Mouse (Mus musculus) kidney, postnatal 0 days (tissue): ENCODE results near the gene Ccdc188. TPM values are rescaled to one million over a fixed set of nuclear protein-coding genes. Genes with fewer than 3 reads are reported as not detected.

Experiments used
- ATAC-seq: fragments of 200-750 bp; cut with Nextera tagmentation; replicated peaks from 2 replicates; pipeline ENCODE4 v1.8.0; 2017; ENCODE audit warnings: low read depth, moderate number of reproducible peaks, moderate TSS enrichment, moderate library complexity; ENCODE audit not compliant: low FRiP score
- DNase-seq: peaks from one replicate; pipeline ENCODE4 v3.0.0-alpha.2; 2016; ENCODE audit warnings: low spot score
- H3K27ac ChIP-seq: fragments of 300-500 bp; sonication (generic); 2 replicates; pipeline ENCODE4 v1.5.1; 2014; ENCODE audit warnings: mild to moderate bottlenecking
- H3K27me3 ChIP-seq: fragments of 300-500 bp; sonication (generic); 2 replicates; pipeline ENCODE4 v1.6.1; 2014; ENCODE audit warnings: low read length, mixed read lengths; ENCODE audit not compliant: insufficient read depth
- H3K36me3 ChIP-seq: fragments of 300-500 bp; sonication (generic); 2 replicates; pipeline ENCODE4 v1.6.1; 2014; ENCODE audit warnings: low read length, mixed read lengths; ENCODE audit not compliant: insufficient read depth
- H3K4me1 ChIP-seq: fragments of 300-500 bp; sonication (generic); replicated peaks from 2 replicates; pipeline ENCODE4 v1.6.1; 2014; ENCODE audit warnings: antibody characterized with exemption, low read length, mixed read lengths; ENCODE audit not compliant: insufficient read depth
- H3K4me2 ChIP-seq: fragments of 300-500 bp; sonication (generic); 2 replicates; pipeline ENCODE4 v1.6.1; 2014; ENCODE audit warnings: mild to moderate bottlenecking, low read length, moderate library complexity, mixed read lengths
- H3K4me3 ChIP-seq: fragments of 300-500 bp; sonication (generic); replicated peaks from 2 replicates; pipeline ENCODE4 v1.5.1; 2014; ENCODE audit warnings: low read depth, low read length
- H3K9ac ChIP-seq: fragments of 300-500 bp; sonication (generic); 2 replicates; pipeline ENCODE4 v1.6.1; 2014; ENCODE audit warnings: low read depth, low read length
- H3K9me3 ChIP-seq: fragments of 300-500 bp; sonication (generic); replicated peaks from 2 replicates; pipeline ENCODE4 v1.6.1; 2016; ENCODE audit warnings: low read length, inconsistent platforms, mixed read lengths
- CTCF ChIP-seq: IDR thresholded peaks from 2 replicates; pipeline ENCODE4 v1.5.1; 2016; ENCODE audit warnings: antibody characterized with exemption, low read depth, mild to moderate bottlenecking, moderate library complexity
- WGBS: fragments of 180-500 bp; shearing (Covaris S2); extraction: QIAGEN DNeasy Blood & Tissue Kit; methylation state at CpG from one replicate; pipeline ENCODE4 v1.1.7; 2014; 5-methylcytosine and 5-hydroxymethylcytosine counted together
- polyA plus RNA-seq: library from polyadenylated mRNA; unstranded; fragments of >200 nt; fragmentation: Nextera tagmentation; extraction: Ambion mirVana; gene quantifications from 2 replicates; pipeline ENCODE4 v1.2.1, GENCODE M21; 2015

Ccdc188 gene
- not detected in 2 replicates for polyA plus RNA-seq

GRCm38 (mm10) chr16:18217579-18217978 lies at the start of gene Ccdc188:
Ccdc188 (plus strand) TSS chr16:18217879.
- no peak for ATAC-seq
- H3K9ac ChIP-seq = no peak within 1 kb of the TSS
- no peak for TF ChIP-seq CTCF
- H3K4me2 ChIP-seq = no peak within 1 kb of the TSS
- H3K27ac ChIP-seq = no peak within 1 kb of the TSS
- H3K4me1 ChIP-seq = peaks cover 7% of the 10 kb centered on the region
- DNase-seq = no peak
- WGBS = 91% methylated on average over 4 of the region's 4 CpGs
- H3K27me3 ChIP-seq = no peaks in the 10 kb centered on the region
- H3K9me3 ChIP-seq = no peaks in the 10 kb centered on the region
- H3K36me3 ChIP-seq = 0 out of 2 replicates have a peak, but pooled peaks cover 1% of the 10 kb centered on the region
- no peak within 1 kb of the TSS for H3K4me3 ChIP-seq

- no peak overlapping the region for H3K27ac ChIP-seq
- 78% methylated on average over 5 of the region's 5 CpGs for WGBS
- ATAC-seq = no peak
Measured at GRCm38 (mm10) chr16:18169156-18169555, 48.5 kb upstream of the Ccdc188 start.

DNA sequence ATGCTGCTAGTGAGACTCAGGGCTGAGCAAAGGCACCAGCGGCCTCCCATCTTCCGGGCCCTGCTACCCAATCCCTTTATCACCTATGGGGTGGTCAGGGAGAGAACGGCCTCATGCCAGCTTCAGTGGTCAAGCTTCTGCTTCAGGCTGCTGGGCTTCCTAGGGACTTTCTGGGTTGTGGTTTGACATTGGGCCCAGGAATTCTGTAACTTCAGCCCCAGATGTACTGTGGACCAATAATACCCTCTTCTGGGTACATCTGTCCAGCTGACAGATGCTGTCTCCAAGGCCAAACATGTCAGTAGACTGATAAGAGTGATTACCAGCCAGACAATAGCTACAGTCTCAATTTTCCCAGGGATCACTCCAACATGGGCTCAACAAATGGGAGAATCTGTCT lies 47.9 kb upstream of the Ccdc188 start:
- no peak for TF ChIP-seq CTCF
- Histone ChIP-seq H3K4me1 (no peaks in the 10 kb centered on the region), H3K4me3 (no peak overlapping the region), H3K9ac (no peak overlapping the region), H3K9me3 (no peaks in the 10 kb centered on the region), H3K27me3 (no peaks in the 10 kb centered on the region), H3K4me2 (no peak overlapping the region), H3K36me3 (no peaks in the 10 kb centered on the region), H3K27ac (no peak overlapping the region)
- WGBS = 85% methylated on average over 3 of the region's 3 CpGs
- DNase-seq (no peak), ATAC-seq (no peak)

More at GRCm38 (mm10) chr16:18169156-18169555, 48.5 kb upstream of the Ccdc188 start:
- no peak for DNase-seq
- Histone ChIP-seq H3K9ac (no peak overlapping the region), H3K4me3 (no peak overlapping the region), H3K9me3 (no peaks in the 10 kb centered on the region), H3K4me1 (no peaks in the 10 kb centered on the region), H3K4me2 (no peak overlapping the region), H3K36me3 (no peaks in the 10 kb centered on the region), H3K27me3 (no peaks in the 10 kb centered on the region)
- no peak for TF ChIP-seq CTCF

GRCm38 (mm10) chr16:18172266-18172855 lies 45.3 kb upstream of the Ccdc188 start:
- peak; percentile 97 for TF ChIP-seq CTCF
- Histone ChIP-seq H3K4me3 (no peak overlapping the region), H3K9me3 (no peaks in the 10 kb centered on the region), H3K4me1 (no peaks in the 10 kb centered on the region), H3K4me2 (no peak overlapping the region), H3K9ac (no peak overlapping the region), H3K27ac (no peak overlapping the region), H3K36me3 (no peaks in the 10 kb centered on the region), H3K27me3 (no peaks in the 10 kb centered on the region)
- 12% methylated on average over 7 of the region's 7 CpGs for WGBS
- DNase-seq = peak; percentile 83
- no peak for ATAC-seq

GRCm38 (mm10) chr16:18173231-18173630 lies 44.4 kb upstream of the Ccdc188 start:
- Histone ChIP-seq H3K4me3 (no peak overlapping the region), H3K4me2 (no peak overlapping the region), H3K9me3 (no peaks in the 10 kb centered on the region), H3K27me3 (no peaks in the 10 kb centered on the region), H3K9ac (no peak overlapping the region), H3K4me1 (no peaks in the 10 kb centered on the region), H3K27ac (no peak overlapping the region), H3K36me3 (no peaks in the 10 kb centered on the region)
- ATAC-seq = no peak
- no peak for TF ChIP-seq CTCF
- DNase-seq = no peak
- WGBS = 90% methylated on average over 9 of the region's 9 CpGs

DNA sequence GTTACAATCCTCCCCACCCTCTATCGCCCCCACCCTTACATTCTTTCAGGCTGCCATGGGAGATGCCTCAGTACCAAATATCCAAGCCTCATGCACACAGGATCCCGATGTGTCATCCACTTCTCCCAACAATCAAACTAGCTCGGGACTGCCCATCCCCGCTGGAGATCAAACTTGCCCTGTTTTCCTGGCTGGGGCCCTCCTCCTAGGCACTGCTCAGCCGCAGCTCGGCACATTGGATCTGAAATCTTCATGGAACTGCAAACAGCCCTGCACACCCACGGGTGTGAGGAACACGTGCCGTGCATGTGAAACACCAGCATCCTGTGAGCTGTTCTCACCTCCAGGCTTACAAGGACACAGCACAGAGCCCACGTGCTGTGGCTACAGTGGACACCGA lies 43.9 kb upstream of the Ccdc188 start:
- Histone ChIP-seq H3K27me3 (no peaks in the 10 kb centered on the region), H3K4me3 (no peak overlapping the region), H3K9ac (no peak overlapping the region), H3K4me1 (no peaks in the 10 kb centered on the region), H3K36me3 (no peaks in the 10 kb centered on the region), H3K9me3 (no peaks in the 10 kb centered on the region), H3K27ac (no peak overlapping the region), H3K4me2 (no peak overlapping the region)
- no peak for TF ChIP-seq CTCF
- WGBS = 78% methylated on average over 11 of the region's 11 CpGs
- ATAC-seq = no peak
- DNase-seq = no peak
